Mouse (Mus musculus) embryo, embryonic 10 days (tissue): ENCODE data around the gene Hoxa3.

Experiments used
- DNase-seq: peaks from one replicate; pipeline ENCODE4 v3.0.0-alpha.2; 2015; ENCODE audit warnings: low spot score

The Hoxa3 gene

GRCm38 (mm10) chr6:52183311-52184080 lies 29.6 kb downstream of the Hoxa3 start:
- no peak for DNase-seq

- peak; percentile 49 for DNase-seq
Measured at GRCm38 (mm10) chr6:52182793-52183192, 30.3 kb downstream of the Hoxa3 start.

- no peak for DNase-seq
Measured at GRCm38 (mm10) chr6:52182030-52182429, 31.1 kb downstream of the Hoxa3 start.

- DNase-seq = no peak
Measured at GRCm38 (mm10) chr6:52180726-52181125, 32.4 kb downstream of the Hoxa3 start.

GRCm38 (mm10) chr6:52180213-52180710 lies 32.9 kb downstream of the Hoxa3 start:
- DNase-seq = no peak

GRCm38 (mm10) chr6:52179690-52180089 lies 33.4 kb downstream of the Hoxa3 start:
- peak; percentile 57 for DNase-seq

GRCm38 (mm10) chr6:52178918-52179665 lies 34.0 kb downstream of the Hoxa3 start:
- DNase-seq = peak; percentile 28

GRCm38 (mm10) chr6:52177806-52178205 lies 35.3 kb downstream of the Hoxa3 start:
- DNase-seq = peak; percentile 18

GRCm38 (mm10) chr6:52177061-52177735 lies 35.9 kb downstream of the Hoxa3 start, which contains the start of gene 5730596B20Rik:
Gene 5730596B20Rik (plus strand): TSS chr6:52177498.
- DNase-seq = peak; percentile 85

- peak; percentile 52 for DNase-seq
Measured at GRCm38 (mm10) chr6:52176391-52176790, 36.7 kb downstream of the Hoxa3 start.

GRCm38 (mm10) chr6:52175864-52176263 lies 37.3 kb downstream of the Hoxa3 start:
- peak; percentile 66 for DNase-seq

- peak; percentile 91 for DNase-seq
Measured at GRCm38 (mm10) chr6:52174968-52175751, 38.0 kb downstream of the Hoxa3 start.

GRCm38 (mm10) chr6:52173648-52174047 lies 39.5 kb downstream of the Hoxa3 start:
- DNase-seq = peak; percentile 74

- peak; percentile 98 for DNase-seq
Measured at GRCm38 (mm10) chr6:52172501-52172900, 40.6 kb downstream of the Hoxa3 start.

- DNase-seq = no peak
Measured at GRCm38 (mm10) chr6:52171938-52172337, 41.2 kb downstream of the Hoxa3 start.

GRCm38 (mm10) chr6:52171331-52171730 lies 41.8 kb downstream of the Hoxa3 start:
- peak; percentile 86 for DNase-seq

- DNase-seq = no peak
Measured at GRCm38 (mm10) chr6:52170898-52171223, 42.3 kb downstream of the Hoxa3 start.

GRCm38 (mm10) chr6:52170166-52170897 lies 42.8 kb downstream of the Hoxa3 start:
- no peak for DNase-seq

- DNase-seq = no peak
Measured at GRCm38 (mm10) chr6:52169499-52170165, 43.5 kb downstream of the Hoxa3 start.
